Mouse (Mus musculus) R1 (cell line): Measurements from ENCODE around the gene Mybphl.

ENCODE experiments used
- DNase-seq: peaks from one replicate; pipeline ENCODE4 v3.0.0-alpha.2; 2018; ENCODE audit warnings: low read depth, low spot score

Mybphl gene

GRCm38 (mm10) chr3:108410359-108410714 is 45.6 kb downstream of the Mybphl start:
- DNase-seq = no peak

DNA sequence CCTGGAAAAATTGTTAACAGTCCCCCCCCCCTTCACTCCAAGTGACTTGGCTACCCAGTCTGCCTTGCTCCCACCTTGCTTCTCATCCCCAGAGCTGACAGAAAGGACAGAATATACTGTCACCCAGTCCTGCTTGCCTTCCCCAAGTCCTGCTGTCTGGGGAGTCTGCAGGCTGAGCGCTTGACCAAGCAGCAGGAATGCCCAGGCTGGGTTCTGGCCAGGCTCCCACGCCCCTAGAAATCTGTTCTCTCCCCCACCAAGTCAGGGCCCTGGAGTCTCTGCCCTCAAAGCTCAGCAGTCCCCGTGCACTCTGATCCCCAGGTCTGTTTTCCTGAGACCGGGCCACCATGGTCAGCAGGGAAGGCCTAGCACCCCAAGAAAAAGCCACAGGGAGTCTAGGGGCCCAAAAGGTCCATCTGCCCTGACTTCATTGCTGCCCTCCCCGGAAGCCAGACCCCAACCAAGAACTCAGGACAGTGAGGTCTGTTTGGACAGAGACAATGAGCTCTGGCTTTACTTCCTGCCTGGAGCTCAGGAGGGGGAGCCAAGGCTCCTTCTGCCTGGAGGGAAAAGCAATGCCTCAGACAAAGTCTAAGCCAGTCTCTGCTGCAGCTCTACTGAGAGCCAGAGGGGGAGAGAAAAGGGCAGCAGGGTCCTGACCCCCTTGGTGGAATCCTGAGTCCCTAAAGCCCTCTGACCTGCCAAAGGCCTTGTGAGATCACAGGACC is 46.5 kb downstream of the Mybphl start:
- no peak for DNase-seq

DNA sequence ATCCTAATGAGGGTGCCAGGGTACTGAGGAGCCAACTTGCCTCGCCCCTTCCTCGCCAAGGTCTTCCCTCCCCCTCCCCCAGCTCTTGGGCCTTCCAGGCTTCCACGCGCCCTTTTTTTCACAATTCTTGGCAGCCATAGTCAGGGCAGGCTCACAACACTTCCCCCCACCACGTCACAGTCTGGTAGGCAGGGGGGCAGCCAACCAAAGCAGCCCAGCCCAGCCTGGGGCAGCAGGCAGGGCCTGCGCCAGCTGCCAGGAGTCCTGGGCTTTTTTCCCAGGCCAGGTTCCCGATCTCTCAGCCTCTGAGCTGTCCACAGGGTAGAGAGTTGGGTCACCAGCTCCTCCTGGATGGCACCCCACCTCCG is 47.0 kb downstream of the Mybphl start:
- no peak for DNase-seq

DNA sequence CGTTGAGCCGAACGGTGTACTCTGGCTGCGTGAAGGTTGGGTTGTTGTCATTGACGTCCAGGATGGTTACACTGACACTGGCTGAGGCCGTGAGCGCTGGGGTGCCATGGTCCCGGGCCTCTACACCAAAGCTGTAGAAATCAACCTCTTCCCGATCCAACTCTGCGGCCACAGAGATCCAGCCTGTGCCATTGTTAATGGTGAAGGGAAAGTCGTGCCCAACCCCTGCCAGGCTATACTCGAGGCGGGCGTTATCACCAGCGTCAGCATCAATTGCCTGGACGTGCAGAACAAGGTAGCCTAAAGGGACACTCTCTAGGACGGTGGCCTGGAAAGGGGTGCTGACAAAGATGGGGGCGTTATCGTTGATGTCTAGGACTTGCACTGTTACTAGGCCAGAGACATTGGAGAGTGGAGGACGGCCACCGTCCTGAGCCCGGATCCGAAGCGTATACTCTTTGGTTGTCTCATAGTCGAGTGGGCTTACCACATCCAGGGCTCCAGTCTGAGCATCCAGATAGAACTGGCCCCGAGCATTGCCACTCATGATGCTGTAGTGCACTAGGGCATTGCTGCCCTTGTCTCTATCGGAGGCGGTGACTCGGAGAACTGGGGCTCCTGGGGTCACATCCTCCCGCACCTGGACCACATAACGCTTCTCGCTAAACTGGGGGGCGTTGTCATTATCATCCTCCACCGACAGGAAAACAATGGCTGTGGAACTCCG is 49.1 kb downstream of the Mybphl start:
- DNase-seq = no peak

- peak; percentile 43 for DNase-seq
Observed at GRCm38 (mm10) chr3:108414857-108415830, 50.4 kb downstream of the Mybphl start, which contains the start of gene Celsr2. Gene Celsr2 (minus strand): TSS chr3:108415552.

GRCm38 (mm10) chr3:108415831-108416223 is 51.1 kb downstream of the Mybphl start:
- DNase-seq = peak; percentile 71

DNA sequence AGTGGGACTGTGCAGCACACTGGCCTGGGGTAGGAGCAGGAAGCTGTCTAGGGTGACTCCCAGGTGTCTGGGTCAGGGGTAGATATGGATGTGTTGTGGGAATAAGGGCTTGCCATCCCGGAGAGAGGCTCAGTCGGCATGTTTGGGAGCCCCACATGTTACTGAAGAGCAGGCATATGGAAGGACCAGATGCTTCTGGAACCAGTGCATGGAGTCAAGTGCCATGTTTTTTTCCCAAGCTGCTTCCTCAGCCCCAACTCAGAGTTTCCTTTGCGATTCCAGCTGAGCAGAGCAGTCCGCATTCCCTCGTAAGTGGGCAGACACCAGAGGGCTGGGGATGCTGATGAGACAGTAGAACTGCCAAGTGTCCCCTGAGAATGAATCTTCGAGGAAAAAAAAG is 58.3 kb downstream of the Mybphl start:
- DNase-seq = no peak

DNA sequence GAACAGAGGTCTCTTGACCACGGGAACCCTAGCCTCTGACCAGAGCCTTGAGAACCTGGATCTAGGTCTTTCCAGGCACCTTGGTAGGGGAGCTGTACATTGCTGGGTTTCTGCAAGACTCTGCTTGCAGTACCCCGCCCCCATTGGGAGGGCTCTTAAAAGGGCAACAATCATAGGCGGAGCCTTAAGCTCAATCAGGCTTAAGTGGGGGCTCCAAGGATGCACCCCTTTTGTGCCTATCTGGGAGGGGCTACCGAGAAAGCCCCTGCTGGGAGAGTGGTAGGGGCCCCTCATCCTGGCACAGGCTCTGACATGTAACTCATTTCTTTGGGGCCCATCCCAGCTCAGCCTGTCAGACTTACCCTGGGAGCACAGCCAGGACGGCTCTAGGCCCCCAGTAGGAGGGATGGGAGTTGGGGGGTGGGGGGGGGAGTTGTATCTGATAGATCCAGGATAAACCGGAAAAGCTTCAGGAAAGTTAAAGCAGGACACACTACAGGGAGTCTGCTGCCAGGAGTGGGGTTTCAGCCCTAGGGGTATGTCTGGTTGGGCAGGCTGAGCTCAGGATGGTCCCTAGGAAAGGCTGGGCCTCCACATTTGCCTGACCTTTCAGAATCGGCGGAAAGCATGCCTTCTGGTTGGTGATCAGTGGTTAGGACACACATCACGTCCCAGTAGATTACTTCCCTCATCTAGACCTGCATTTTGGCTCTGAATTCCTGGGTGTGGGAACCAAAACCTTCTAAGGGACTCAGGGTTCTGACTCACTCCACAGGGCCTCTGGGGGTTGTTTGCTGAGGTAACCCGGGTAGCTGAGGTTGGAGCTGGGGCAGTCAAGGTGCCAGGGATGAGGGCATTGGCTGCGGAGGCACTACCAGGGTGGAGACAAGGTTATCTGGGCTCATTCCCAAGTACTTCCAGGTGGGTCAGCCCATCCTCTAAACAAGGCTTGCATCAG is 59.4 kb downstream of the Mybphl start:
- DNase-seq = peak; percentile 49

- no peak for DNase-seq
Observed at GRCm38 (mm10) chr3:108424944-108425623, 60.4 kb downstream of the Mybphl start.

DNA sequence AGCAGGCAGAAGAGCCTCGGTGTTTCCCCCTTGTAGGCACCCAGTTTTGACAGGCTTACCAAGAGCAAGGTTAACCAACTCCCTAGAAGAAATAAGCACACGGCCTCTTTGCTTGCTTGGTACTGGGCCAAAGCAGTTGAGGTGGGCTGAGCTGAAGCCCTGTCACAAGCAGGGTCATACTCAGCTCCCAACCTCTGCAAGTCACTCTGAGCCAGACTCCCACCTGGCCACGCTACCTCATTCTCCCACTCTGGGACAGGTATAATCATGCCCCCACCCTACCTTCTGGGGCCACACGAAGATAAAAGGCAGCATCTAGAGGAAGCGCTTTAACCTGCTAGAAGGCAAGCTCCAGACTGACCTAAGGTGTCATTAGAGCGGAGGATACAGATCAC is 60.9 kb downstream of the Mybphl start:
- DNase-seq = no peak
